Mouse (Mus musculus): Measurements from ENCODE around the gene Ghitm. TPM values are rescaled to one million over a fixed set of nuclear protein-coding genes. Genes with fewer than 3 reads are reported as not detected.
A peak's percentile ranks its signal among the peaks of the same experiment; 100 is the strongest.
"Not testable (repeated sequence)": the region's sequence is repeated elsewhere in the genome, so short reads cannot be mapped to it uniquely, and the experiment has no call there.

The Ghitm gene
- polyA plus RNA-seq, 1 experiment from 2014 or later = 214 TPM

- no peak for ATAC-seq (replicated peaks; ENCODE audit: insufficient number of reproducible peaks, low FRiP score, low TSS enrichment, low read depth)
- no peak overlapping the region for H3K4me3 ChIP-seq (ENCODE audit: low read depth, low read length)
- 63% methylated on average over 8 of the region's 8 CpGs for WGBS
Measured at GRCm38 (mm10) chr14:37139051-37139710, 4.1 kb upstream of the Ghitm start.

GRCm38 (mm10) chr14:37137596-37137995 is 2.5 kb upstream of the Ghitm start:
- 81% methylated on average over 2 of the region's 3 CpGs for WGBS
- H3K4me1 ChIP-seq (ENCODE audit: control insufficient read depth, insufficient read depth, low read length) = not testable (repeated sequence)

More at GRCm38 (mm10) chr14:37139051-37139710, 4.1 kb upstream of the Ghitm start:
- Histone ChIP-seq H3K4me1 (ENCODE audit: control insufficient read depth, insufficient read depth, low read length) (no peaks in the 10 kb centered on the region), H3K9ac (replicated peaks; ENCODE audit: low read length) (no peak overlapping the region), H3K27me3 (ENCODE audit: control insufficient read depth, insufficient read depth, low read length) (no peaks in the 10 kb centered on the region), H3K36me3 (replicated peaks; ENCODE audit: control insufficient read depth, insufficient read depth, low read depth, low read length) (no peaks in the 10 kb centered on the region), H3K27ac (replicated peaks; ENCODE audit: low read depth, low read length) (no peak overlapping the region), H3K9me3 (replicated peaks; ENCODE audit: control insufficient read depth, low read length) (no peaks in the 10 kb centered on the region), H3K4me2 (ENCODE audit: low read depth, low read length) (no peak overlapping the region)
- DNase-seq (ENCODE audit: low spot score) = no peak

GRCm38 (mm10) chr14:37136110-37136509 is 1.0 kb upstream of the Ghitm start:
- ATAC-seq (replicated peaks; ENCODE audit: insufficient number of reproducible peaks, low FRiP score, low TSS enrichment, low read depth) (no peak), DNase-seq (ENCODE audit: low spot score) (no peak)
- H3K4me3 ChIP-seq (ENCODE audit: low read depth, low read length) = no peak overlapping the region
- H3K4me1 ChIP-seq (ENCODE audit: control insufficient read depth, insufficient read depth, low read length) = no peaks in the 10 kb centered on the region
- no peak overlapping the region for H3K27ac ChIP-seq (replicated peaks; ENCODE audit: low read depth, low read length)
- no peaks in the 10 kb centered on the region for H3K27me3 ChIP-seq (ENCODE audit: control insufficient read depth, insufficient read depth, low read length)
- no peak overlapping the region for H3K4me2 ChIP-seq (ENCODE audit: low read depth, low read length)
- 79% methylated on average over 4 of the region's 4 CpGs for WGBS
- H3K36me3 ChIP-seq (replicated peaks; ENCODE audit: control insufficient read depth, insufficient read depth, low read depth, low read length) = peaks cover 3% of the 10 kb centered on the region; the same call in 1 of the 2 replicates
- no peak overlapping the region for H3K9ac ChIP-seq (replicated peaks; ENCODE audit: low read length)
- no peaks in the 10 kb centered on the region for H3K9me3 ChIP-seq (replicated peaks; ENCODE audit: control insufficient read depth, low read length)

More at GRCm38 (mm10) chr14:37137596-37137995, 2.5 kb upstream of the Ghitm start:
- not testable (repeated sequence) for H3K27ac ChIP-seq (replicated peaks; ENCODE audit: low read depth, low read length); H3K9ac ChIP-seq (replicated peaks; ENCODE audit: low read length); DNase-seq (ENCODE audit: low spot score); ATAC-seq (replicated peaks; ENCODE audit: insufficient number of reproducible peaks, low FRiP score, low TSS enrichment, low read depth); H3K4me3 ChIP-seq (ENCODE audit: low read depth, low read length); H3K36me3 ChIP-seq (replicated peaks; ENCODE audit: control insufficient read depth, insufficient read depth, low read depth, low read length); H3K27me3 ChIP-seq (ENCODE audit: control insufficient read depth, insufficient read depth, low read length); H3K9me3 ChIP-seq (replicated peaks; ENCODE audit: control insufficient read depth, low read length); H3K4me2 ChIP-seq (ENCODE audit: low read depth, low read length)

GRCm38 (mm10) chr14:37135671-37136070 is 599 bp upstream of the Ghitm start:
- no peak overlapping the region for H3K27ac ChIP-seq (replicated peaks; ENCODE audit: low read depth, low read length)
- no peaks in the 10 kb centered on the region for H3K27me3 ChIP-seq (ENCODE audit: control insufficient read depth, insufficient read depth, low read length)
- ATAC-seq (replicated peaks; ENCODE audit: insufficient number of reproducible peaks, low FRiP score, low TSS enrichment, low read depth) = no peak; the same call in 1 of the 2 replicates
- H3K9ac ChIP-seq (replicated peaks; ENCODE audit: low read length) = peak overlapping the region; percentile 43; the same call in 1 of the 2 replicates
- peak overlapping the region; percentile 89 for H3K4me3 ChIP-seq (ENCODE audit: low read depth, low read length)
- peaks cover 3% of the 10 kb centered on the region; the same call in 1 of the 2 replicates for H3K36me3 ChIP-seq (replicated peaks; ENCODE audit: control insufficient read depth, insufficient read depth, low read depth, low read length)
- DNase-seq (ENCODE audit: low spot score) = peak; percentile 4
- H3K4me1 ChIP-seq (ENCODE audit: control insufficient read depth, insufficient read depth, low read length) = no peaks in the 10 kb centered on the region
- peak overlapping the region; percentile 56 for H3K4me2 ChIP-seq (ENCODE audit: low read depth, low read length)
- H3K9me3 ChIP-seq (replicated peaks; ENCODE audit: control insufficient read depth, low read length) = no peaks in the 10 kb centered on the region
- 2% methylated on average over 10 of the region's 10 CpGs for WGBS

- H3K9ac ChIP-seq (replicated peaks; ENCODE audit: low read length) = peak overlapping the region; percentile 84
- 2% methylated on average over 40 of the region's 40 CpGs for WGBS
- H3K9me3 ChIP-seq (replicated peaks; ENCODE audit: control insufficient read depth, low read length) = no peaks in the 10 kb centered on the region
- peak overlapping the region; percentile 89 for H3K4me3 ChIP-seq (ENCODE audit: low read depth, low read length)
- peaks cover 3% of the 10 kb centered on the region; the same call in 1 of the 2 replicates for H3K36me3 ChIP-seq (replicated peaks; ENCODE audit: control insufficient read depth, insufficient read depth, low read depth, low read length)
- no peaks in the 10 kb centered on the region for H3K4me1 ChIP-seq (ENCODE audit: control insufficient read depth, insufficient read depth, low read length)
- no peaks in the 10 kb centered on the region for H3K27me3 ChIP-seq (ENCODE audit: control insufficient read depth, insufficient read depth, low read length)
- ATAC-seq (replicated peaks; ENCODE audit: insufficient number of reproducible peaks, low FRiP score, low TSS enrichment, low read depth) (peak; percentile 20), DNase-seq (ENCODE audit: low spot score) (peak; percentile 40)
- H3K4me2 ChIP-seq (ENCODE audit: low read depth, low read length) = peak overlapping the region; percentile 44
- H3K27ac ChIP-seq (replicated peaks; ENCODE audit: low read depth, low read length) = no peak overlapping the region
Measured at GRCm38 (mm10) chr14:37134304-37135126, 557 bp downstream of the Ghitm start.

- no peak overlapping the region for H3K4me2 ChIP-seq (ENCODE audit: low read depth, low read length)
- no peaks in the 10 kb centered on the region for H3K9me3 ChIP-seq (replicated peaks; ENCODE audit: control insufficient read depth, low read length)
- H3K27me3 ChIP-seq (ENCODE audit: control insufficient read depth, insufficient read depth, low read length) = no peaks in the 10 kb centered on the region
- DNase-seq (ENCODE audit: low spot score) (peak; percentile 71), ATAC-seq (replicated peaks; ENCODE audit: insufficient number of reproducible peaks, low FRiP score, low TSS enrichment, low read depth) (no peak)
- H3K4me3 ChIP-seq (ENCODE audit: low read depth, low read length) = no peak overlapping the region
- H3K9ac ChIP-seq (replicated peaks; ENCODE audit: low read length) = no peak overlapping the region
- H3K36me3 ChIP-seq (replicated peaks; ENCODE audit: control insufficient read depth, insufficient read depth, low read depth, low read length) = peaks cover 3% of the 10 kb centered on the region; the same call in 1 of the 2 replicates
- H3K27ac ChIP-seq (replicated peaks; ENCODE audit: low read depth, low read length) = no peak overlapping the region
- H3K4me1 ChIP-seq (ENCODE audit: control insufficient read depth, insufficient read depth, low read length) = no peaks in the 10 kb centered on the region
- WGBS = 55% methylated on average over 4 of the region's 4 CpGs
Measured at GRCm38 (mm10) chr14:37127652-37128051, 7.4 kb downstream of the Ghitm start.

- ATAC-seq (replicated peaks; ENCODE audit: insufficient number of reproducible peaks, low FRiP score, low TSS enrichment, low read depth) = no peak
- no peak for DNase-seq (ENCODE audit: low spot score)
Measured at GRCm38 (mm10) chr14:37119233-37119632, 15.8 kb downstream of the Ghitm start.

GRCm38 (mm10) chr14:37113922-37114321 is 21.1 kb downstream of the Ghitm start, which contains the start of gene 2610528A11Rik:
TSS of gene 2610528A11Rik (minus strand) at chr14:37114022.
- DNase-seq (ENCODE audit: low spot score) (no peak), ATAC-seq (replicated peaks; ENCODE audit: insufficient number of reproducible peaks, low FRiP score, low TSS enrichment, low read depth) (no peak)
- WGBS = 80% methylated on average over 3 of the region's 3 CpGs
- no peak within 1 kb of the TSS for H3K4me2 ChIP-seq (ENCODE audit: low read depth, low read length)
- H3K27me3 ChIP-seq (ENCODE audit: control insufficient read depth, insufficient read depth, low read length) = no peaks in the 10 kb centered on the region
- H3K4me3 ChIP-seq (ENCODE audit: low read depth, low read length) = no peak within 1 kb of the TSS
- no peaks in the 10 kb centered on the region for H3K9me3 ChIP-seq (replicated peaks; ENCODE audit: control insufficient read depth, low read length)
- H3K27ac ChIP-seq (replicated peaks; ENCODE audit: low read depth, low read length) = no peak within 1 kb of the TSS
- H3K9ac ChIP-seq (replicated peaks; ENCODE audit: low read length) = no peak within 1 kb of the TSS
- no peaks in the 10 kb centered on the region for H3K36me3 ChIP-seq (replicated peaks; ENCODE audit: control insufficient read depth, insufficient read depth, low read depth, low read length)
- no peaks in the 10 kb centered on the region for H3K4me1 ChIP-seq (ENCODE audit: control insufficient read depth, insufficient read depth, low read length)

More at GRCm38 (mm10) chr14:37119233-37119632, 15.8 kb downstream of the Ghitm start:
- H3K9ac ChIP-seq (replicated peaks; ENCODE audit: low read length) = no peak overlapping the region
- H3K4me2 ChIP-seq (ENCODE audit: low read depth, low read length) = no peak overlapping the region
- H3K4me1 ChIP-seq (ENCODE audit: control insufficient read depth, insufficient read depth, low read length) = no peaks in the 10 kb centered on the region
- peaks cover 2% of the 10 kb centered on the region; the same call in 1 of the 2 replicates for H3K36me3 ChIP-seq (replicated peaks; ENCODE audit: control insufficient read depth, insufficient read depth, low read depth, low read length)
- 91% methylated on average over 4 of the region's 4 CpGs for WGBS
- no peaks in the 10 kb centered on the region for H3K27me3 ChIP-seq (ENCODE audit: control insufficient read depth, insufficient read depth, low read length)
- H3K9me3 ChIP-seq (replicated peaks; ENCODE audit: control insufficient read depth, low read length) = no peaks in the 10 kb centered on the region
- H3K27ac ChIP-seq (replicated peaks; ENCODE audit: low read depth, low read length) = no peak overlapping the region
- H3K4me3 ChIP-seq (ENCODE audit: low read depth, low read length) = no peak overlapping the region
